Mouse (Mus musculus): ENCODE measurements around the gene Gm49369.

The Gm49369 gene

DNA sequence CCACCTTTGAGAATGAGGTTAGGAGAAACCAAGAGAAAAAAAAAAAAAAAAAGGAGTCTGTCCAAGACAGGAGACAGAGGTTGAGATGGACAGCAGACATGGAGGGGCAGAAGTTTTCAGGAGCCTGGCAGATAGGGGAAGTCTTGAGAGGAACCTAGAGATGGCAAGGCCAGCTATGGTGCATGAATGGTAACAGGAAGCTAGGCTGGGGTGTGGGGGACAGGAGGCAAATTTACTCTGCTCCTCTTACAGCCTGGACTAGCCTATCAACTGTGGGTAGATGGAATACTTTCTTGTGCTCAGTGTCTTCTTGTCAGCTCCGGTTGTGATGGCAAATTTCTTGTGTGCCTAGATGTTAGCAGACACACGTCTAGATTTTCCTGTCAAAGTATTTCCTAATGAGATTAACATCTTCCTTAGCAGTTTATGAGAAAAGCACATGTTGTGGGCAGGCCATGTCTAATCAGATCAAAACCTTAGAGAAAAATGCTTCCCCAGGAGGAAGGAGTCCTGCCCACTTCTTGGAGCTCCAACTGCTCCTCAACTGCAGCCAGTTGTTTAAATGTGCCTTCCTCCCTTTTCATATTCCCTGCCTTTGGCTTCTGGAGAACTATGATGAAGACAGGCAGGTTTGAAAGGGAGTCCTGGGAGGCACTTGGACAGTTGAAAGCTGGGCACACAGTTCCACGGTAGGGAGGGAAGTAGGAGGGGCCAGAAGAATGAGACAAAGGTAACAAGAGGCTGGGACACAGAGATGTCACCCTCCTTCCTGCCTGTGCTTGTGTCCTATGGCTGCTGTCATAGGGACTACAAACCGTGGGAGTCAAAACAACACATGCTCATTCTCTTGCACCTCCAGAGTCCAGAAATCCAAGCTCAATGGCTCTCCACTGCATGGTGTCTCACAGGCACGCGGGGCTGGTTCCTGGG lies 12.1 kb upstream of the Gm49369 start:
- no peak for DNase-seq (ENCODE audit: low read depth, low spot score)

DNA sequence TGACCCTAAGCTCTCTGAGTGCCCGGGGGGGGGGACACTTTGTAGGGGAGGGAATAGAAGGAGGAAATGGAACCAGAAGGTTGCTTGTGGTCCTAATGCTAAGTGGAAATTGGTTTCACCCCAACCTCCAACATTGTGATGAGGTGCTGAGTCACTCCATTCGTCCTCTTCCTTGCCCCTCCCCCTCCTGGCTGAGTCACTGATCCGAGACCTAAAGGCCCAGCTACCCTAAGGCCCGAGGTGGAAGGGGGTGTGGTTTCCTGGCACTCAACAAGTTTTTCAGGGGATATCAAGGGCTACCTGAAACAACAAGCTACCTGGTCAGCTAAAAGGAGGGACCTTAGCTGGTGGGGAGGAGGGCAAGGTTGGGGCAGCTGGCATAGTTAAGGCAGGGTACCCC lies 10.7 kb upstream of the Gm49369 start:
- no peak for DNase-seq (ENCODE audit: low read depth, low spot score)

DNA sequence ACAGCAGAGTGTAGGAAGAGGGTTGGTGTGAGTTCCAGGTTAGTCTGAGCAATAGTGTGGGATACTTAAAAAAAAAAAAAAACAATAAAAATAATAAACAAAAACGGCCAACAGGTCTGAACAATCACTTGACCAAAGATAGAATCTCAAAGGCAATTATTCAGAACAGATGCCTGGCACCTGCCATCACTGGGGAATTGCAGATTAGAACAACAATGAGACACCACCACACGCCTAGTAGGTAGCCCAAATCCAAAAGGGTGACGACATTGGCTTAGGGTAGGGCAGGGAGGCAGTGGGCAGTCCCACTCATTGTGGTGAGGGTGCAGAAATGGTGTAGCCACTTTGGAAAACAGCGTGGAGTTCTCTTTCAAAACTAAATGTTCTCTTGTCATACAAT lies 9.1 kb upstream of the Gm49369 start:
- DNase-seq (ENCODE audit: low read depth, low spot score), result no peak

DNA sequence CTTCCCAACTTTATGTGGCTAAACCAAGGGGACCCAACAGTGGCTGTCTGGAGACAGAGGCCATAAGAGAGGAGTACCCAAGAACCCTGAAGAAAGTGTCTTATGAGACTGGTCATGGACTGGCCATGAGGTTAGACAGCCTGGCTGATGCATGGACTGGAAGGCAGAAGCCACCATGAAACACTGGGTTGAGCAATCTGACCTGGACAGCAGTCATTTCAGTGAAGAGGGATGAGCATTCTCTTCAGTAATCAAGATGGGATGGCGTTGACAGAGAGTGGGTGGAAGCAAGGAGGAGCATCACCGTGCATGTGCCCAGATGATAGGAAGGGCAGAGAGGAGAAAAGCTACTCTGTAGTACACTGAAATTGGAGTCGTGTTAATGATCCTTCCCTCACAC lies 8.6 kb upstream of the Gm49369 start:
- DNase-seq (ENCODE audit: low read depth, low spot score), result no peak

DNA sequence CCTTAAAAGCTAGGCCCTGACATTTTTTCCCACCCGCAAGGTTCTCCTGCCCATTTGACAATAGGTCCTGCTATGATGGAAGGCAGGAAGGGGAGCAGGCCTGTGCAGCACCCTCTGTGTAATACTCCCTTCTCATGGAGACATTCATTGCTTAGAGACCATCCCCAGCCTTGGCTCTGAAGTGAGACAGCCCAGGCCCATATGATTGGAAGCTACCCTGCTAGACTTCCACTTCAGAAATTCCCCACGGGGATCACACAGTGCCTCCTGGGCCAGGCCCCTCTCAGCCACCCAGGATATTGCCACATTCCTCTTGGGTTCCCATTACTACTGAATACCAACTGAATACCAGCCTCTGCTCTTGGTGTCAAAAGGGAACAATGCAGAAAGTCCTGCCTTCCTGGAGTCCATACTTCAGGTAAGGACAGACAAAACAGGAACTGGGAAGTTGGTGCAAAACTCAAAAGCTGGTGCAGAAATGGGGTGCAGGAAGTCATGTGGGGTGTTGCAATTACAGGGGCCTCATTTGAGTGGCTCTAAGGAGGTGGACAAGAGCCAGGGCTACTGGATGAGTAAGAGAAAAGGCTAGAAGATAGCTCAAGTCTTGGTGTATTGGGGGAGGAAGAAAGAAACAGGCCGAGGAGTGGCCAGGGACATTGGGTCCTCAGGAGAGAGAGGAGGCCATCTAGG lies 7.6 kb upstream of the Gm49369 start:
- DNase-seq (ENCODE audit: low read depth, low spot score), result no peak

DNA sequence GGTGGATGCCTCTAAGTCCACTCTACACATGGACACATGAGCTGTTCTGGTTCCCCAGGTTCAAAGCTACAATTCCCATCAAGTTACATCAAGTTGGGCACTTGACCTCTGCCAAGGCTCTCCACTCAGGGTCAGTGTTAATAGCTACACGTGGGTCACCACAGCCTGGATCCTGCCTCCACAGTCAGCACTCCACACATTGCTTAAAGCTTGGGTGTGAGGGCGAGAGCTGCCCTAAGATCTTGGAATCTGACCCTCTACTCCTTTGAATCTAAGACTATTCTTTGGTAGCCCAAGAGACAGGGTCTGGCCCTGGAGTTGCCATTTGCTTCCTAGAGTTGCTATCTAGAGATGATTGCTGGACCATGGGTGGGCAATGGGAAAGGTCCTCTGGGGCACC lies 6.3 kb upstream of the Gm49369 start:
- DNase-seq (ENCODE audit: low read depth, low spot score), result no peak

DNA sequence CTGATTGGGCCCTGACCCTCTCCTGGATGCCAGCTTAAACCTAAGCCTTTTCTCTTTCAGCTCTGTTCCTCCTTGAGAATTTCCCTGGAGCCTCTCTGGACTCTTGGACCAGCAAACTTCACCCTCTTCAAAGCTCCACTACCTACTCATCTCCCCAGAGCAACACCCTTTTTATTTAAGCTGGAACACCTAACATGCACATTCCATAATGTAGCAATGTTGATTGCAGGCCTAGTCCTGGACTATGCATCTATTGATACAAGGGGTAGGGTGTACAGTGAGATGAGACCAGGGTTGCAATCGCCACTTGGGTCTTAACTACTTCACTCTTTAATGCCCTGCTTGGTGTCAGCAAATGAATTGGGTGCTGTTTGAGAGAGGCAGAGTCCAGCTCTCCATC lies 5.7 kb upstream of the Gm49369 start:
- no peak for DNase-seq (ENCODE audit: low read depth, low spot score)

DNA sequence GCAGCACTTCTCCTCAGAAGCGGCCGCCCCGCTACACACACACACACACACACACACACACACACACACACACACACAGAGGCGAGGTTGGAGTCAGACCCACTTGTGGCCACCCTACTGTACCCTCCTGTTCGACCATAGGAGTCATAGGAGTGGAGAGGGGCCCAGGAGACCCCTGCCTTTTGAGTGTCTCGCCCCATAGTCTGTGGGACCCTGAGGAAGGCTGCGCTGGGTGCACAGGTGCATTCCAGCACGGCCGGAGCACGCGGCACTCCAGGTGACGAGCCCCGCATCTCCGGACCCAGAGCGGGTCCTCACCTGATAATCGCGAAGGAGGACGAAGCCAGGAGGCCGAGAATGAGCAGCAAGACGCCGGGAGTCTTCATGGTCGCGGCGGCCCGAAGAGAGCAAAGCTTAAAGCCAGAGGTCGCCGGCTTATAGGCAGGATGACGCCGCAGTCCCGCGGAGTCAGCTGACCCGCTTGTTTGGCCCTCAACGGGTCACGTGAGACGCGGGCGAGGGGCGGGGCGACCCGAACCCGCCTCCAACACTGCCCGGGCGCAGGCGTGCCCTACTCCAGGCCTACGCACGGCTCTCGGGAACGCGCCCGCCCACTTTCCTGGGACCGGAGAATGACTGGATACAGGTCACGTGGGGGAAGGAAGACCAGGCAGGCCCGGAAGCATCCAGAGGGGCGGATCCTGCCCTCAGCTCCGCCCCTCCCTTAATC lies 5.1 kb upstream of the Gm49369 start, which contains the start of gene Ctsd:
TSS of gene Ctsd (minus strand) at position 620 of the 730 bp plus-strand sequence.
- peak; percentile 97 for DNase-seq (ENCODE audit: low read depth, low spot score)

DNA sequence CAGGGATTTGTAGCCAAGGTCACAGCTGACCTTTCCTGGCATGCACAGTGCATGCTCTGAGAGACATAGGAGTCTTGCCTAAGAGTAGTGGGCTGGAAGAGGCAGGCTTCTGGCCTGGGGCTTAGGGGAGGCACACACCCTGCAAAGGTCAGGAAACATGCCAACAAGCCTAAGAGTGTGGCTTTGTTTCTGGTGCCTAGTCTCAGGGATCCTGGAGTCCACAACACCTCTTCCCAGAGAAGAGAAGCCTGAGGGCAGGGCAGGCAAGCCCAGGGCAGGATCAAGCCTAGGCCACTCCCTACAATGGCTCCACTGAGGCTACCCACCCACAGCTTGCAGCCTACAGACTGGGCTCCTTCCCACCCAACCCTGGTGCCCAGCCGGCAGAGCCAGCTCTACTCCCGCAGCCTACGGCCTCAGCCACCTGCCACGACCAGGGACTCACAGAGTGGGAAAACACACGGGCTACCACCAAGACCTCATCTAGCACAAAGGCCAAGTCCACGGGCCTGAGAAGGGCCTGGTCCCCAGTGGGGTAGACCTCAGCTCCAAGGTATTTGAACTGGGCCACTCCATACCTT lies 4.2 kb upstream of the Gm49369 start:
- no peak for DNase-seq (ENCODE audit: low read depth, low spot score)

DNA sequence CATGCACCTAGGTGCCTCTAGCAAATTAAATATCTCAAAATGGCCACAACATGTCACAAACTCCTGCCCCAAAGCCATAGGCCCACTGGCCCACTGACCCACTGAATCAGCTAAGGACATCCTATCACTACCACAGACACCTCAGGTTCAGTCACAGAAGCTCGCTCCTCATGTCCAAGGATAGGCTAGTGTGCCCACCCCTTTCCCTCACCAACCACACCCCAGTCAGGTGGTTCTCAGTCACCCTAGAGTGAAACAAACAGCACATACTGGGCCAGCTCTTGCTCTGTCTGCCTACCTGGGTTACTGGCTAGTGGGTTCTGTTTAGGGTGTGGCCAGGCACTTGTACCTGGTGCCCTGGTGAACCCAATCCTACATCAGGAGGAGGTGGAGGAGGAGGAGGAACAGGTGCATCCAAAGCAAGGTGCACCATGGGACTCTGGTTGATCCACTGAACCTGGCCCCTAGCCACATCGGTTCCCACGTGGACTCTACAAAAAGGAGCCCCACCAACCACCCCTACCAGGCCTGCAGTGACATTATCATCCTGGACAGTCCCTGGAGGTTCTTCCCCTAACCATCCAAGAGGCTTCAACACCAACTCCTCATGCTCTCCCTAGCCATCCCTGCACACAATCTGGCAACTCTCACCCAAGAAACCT lies 3.4 kb upstream of the Gm49369 start:
- DNase-seq (ENCODE audit: low read depth, low spot score), result no peak

DNA sequence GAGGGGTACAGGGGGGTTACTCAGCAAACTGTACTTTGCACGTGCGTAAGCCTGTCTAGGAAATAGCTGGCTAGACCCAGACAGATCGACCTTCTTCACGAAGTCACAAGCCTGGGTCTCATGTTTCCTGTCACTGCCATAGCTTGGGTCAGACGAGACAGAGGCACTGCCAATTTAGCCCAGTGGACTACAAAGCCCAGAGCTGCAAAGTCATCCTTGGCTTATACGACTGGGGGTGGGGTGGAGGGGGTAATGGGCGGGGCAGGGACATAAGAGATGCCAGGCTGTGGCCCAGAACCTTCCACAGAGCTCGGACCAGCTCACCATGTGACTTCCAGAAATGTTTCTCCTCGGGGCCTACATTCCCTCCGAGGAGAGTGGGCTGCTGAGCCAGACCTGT lies 1.8 kb upstream of the Gm49369 start:
- no peak for DNase-seq (ENCODE audit: low read depth, low spot score)

DNA sequence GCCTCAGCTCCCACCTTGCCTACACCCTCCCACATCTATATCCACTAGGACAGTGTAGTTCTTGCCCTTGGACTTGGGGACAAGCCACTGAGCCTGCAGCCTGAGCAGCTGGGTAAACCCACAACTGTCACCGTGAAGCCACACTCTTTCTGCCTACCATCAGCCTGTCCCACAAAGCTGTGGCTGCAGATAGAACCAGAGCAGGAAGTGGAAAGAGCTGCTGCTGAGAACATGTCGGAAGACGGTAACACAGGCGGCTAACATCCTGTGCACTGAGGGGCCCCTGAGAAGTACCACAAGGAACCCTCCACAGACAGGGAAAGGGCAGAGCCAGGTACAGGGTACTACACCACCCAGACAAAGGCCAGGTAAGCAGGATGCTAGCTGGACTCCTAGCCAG lies 1.3 kb downstream of the Gm49369 start:
- no peak for DNase-seq (ENCODE audit: low read depth, low spot score)

DNA sequence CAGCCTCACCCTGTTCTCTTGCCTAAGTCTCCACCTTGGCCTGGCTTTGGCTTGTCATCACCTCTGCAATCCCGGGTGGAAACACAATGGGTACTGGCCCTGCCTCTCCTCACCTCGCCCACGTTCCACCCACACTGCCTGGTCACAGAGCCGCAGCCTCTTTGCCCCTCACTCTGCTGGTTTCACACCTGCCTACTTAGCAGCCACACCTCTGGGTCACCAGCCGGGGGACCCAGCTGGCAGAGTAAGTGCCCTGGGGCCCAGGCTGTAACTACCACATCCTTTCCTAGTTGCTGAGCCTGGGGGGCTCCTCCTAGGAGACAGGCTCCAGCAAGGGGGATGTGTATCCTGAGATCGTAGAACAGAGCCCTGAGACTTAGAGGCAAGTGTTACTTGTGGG lies 3.3 kb downstream of the Gm49369 start:
- no peak for DNase-seq (ENCODE audit: low read depth, low spot score)

DNA sequence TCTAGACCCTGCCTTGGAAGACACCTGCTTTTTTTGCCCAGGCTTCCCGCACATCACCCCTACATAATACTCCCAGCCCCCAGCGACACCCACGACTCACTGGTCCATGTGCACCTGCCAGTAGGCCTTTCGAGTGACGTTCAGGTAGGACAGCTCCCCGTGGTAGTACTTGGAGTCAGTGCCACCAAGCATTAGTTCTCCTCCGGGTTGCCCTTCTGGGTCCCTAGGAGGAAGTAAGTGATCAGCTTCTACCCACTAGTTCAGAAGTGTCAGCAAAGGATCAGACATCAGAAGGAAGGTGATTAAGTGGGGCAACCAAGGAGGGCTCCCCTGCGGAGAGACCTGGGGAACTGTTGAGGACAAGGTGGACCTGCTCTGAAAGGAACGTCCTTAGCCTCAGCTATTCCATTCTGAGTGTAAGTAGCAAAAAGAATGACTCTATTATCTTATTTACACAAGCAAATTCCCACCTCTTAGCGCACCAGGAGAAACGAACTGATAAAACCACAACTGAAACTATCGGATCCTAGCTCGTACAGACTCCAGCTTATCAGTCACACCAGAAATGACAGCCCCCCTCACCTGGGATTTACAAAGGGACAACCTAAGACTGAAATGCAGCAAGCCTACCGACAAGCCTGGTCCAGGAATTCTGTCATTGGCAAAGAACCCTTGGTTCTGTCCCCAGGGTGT lies 5.1 kb downstream of the Gm49369 start:
- DNase-seq (ENCODE audit: low read depth, low spot score), result no peak

DNA sequence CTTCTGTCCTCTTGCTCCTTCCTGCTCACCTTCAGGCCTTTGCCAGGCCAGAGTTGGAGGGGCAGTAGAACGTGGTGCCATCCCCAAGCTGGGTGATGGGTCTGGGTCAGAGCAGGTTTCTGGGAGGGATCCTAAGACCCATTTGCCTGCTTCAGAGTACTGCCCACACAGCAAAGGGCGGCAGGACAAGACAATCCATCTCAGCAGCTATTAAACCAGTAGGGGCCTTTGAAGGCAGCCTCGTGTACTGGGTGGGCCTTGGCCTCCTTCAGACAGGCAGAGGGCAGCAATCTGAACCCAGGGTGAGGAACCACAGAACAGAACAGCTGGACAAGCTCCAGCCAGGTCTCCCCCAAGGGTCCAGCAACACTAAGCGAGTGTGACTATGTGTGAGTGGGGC lies 6.4 kb downstream of the Gm49369 start:
- DNase-seq (ENCODE audit: low read depth, low spot score), result no peak

DNA sequence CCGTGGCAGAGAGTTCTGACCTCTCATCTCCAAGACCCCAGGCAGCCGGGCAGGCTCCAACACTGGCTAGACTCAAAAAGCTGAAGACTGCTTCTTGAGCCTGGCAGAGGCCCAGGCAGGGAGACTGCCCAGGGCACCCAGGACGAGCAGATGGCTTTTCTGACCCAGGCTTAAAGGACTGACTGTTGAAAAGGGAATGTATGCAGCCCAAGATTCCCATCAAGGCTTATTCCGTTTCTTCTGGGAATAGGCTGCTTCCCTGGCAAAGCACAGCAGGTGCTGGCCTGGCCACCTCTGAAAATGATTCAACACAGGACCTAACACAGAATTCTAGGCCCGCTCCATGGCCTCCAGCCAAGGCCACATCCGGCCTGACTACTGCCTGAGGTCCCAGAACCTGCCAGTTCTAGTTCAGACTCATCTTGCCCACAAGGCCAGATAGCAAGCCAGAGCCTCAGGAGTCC lies 7.2 kb downstream of the Gm49369 start:
- DNase-seq (ENCODE audit: low read depth, low spot score), result no peak

DNA sequence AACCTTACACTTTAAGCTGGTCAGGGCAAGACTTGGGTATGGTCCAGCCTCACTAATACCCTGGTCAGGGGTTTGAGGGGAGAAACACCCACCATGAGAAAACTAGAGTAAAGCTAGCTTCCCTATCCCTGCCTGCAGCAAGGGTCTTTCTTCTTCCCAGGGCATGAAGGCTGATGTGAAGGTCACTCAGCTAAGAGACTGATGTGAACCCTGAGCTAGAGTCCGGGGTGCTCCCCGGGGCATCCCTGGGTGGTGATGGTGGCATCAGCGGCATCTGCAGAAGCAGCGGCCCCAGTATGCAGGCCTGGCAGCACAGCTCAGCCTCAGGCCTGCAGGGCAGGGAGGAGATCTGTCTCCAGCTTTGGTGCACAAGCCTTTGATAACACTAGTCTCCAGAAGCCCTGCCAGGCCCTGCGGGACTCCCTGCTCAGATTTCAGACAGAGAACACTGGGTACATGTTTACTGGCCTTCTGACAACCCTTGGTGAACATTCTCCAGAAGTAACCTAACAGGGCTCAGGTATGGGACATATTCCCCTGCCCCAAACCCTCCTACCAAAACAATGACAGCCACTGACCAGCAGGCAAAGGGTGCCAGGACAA lies 8.0 kb downstream of the Gm49369 start:
- DNase-seq (ENCODE audit: low read depth, low spot score), result no peak

DNA sequence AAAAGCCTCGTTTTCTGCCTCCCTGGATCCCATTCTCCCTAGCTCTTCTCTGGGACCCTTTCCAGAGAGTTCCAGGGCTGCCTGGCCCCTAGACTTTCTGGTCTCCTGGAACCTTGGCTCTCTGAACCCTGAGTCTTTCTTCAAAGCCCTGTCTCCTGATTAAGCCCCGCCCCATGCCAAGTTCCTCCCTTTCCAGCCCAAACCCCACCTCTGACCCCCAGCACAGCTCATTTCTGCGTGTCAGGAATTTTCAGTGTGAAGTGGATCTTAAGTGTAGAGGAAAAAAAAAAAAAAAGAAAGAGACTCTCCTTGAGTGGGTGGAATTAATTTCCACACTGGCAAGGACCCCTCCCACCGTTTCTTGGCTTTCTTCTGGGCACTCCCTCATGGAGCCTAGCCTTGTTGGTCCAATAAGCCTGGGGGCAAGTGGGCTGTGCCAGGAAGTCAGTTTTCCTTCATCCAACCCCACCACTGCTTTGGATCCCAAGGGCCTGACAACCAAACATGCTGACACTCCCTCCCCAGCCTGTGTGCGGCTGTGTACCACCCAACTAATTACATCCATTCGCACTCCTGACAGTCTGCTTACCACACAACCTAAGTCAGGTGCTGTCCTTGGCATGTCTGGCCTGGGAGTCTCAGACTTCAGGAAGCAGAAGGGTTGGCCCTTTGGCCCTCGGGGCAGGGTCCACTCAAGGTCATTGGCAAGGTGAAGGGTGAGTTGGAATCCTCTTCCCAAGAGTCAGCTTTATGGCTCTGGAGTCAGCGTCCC lies 8.6 kb downstream of the Gm49369 start, which contains the start of gene Ifitm10:
TSS of gene Ifitm10 (minus strand) at position 113 of the 772 bp plus-strand sequence.
- DNase-seq (ENCODE audit: low read depth, low spot score), result no peak

DNA sequence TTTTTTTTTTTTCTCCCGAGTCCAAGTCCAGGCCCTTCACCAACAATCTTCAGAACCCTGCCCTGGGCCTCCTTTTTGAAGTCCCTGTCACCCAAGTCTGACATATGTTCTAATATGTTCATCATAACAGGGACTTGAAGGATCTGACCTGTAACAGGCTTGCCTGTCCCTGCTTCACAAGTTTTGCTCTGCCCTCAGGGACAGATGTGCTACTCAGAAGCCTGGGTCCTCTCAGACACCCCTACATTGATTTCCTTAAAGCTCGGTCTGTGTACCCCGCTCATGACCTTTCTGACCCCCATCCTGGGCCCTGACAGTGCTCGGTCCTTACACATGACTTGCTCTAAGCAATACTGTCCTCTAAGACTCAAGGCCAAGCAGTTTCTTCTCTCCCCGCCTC lies 9.4 kb downstream of the Gm49369 start:
- no peak for DNase-seq (ENCODE audit: low read depth, low spot score)

All from mesoderm, embryonic 11.5 days (tissue).